Mouse (Mus musculus) kidney, adult 2 months (tissue): ENCODE data around the gene Galntl6. TPM values are rescaled to one million over a fixed set of nuclear protein-coding genes. Genes with fewer than 3 reads are reported as not detected.

Experiments used
- DNase-seq: peaks from one replicate; pipeline ENCODE4 v3.0.0; 2021
- H3K27ac ChIP-seq: fragments of 200-500 bp; 2 replicates; pipeline ENCODE4 v1.5.1; 2012; ENCODE audit warnings: low read depth, low read length, control low read depth, inconsistent platforms; ENCODE audit not compliant: insufficient read depth
- H3K27me3 ChIP-seq: fragments of 200-500 bp; replicated peaks from 2 replicates; pipeline ENCODE4 v1.6.1; 2012; ENCODE audit warnings: mild to moderate bottlenecking, moderate library complexity, low read length, inconsistent platforms; ENCODE audit not compliant: control insufficient read depth, insufficient read depth
- H3K36me3 ChIP-seq: fragments of 200-500 bp; 2 replicates; pipeline ENCODE4 v1.6.1; 2012; ENCODE audit warnings: mild to moderate bottlenecking, moderate library complexity, low read length, inconsistent platforms; ENCODE audit not compliant: control insufficient read depth, insufficient read depth
- H3K4me1 ChIP-seq: fragments of 200-500 bp; 2 replicates; pipeline ENCODE4 v1.6.1; 2011; ENCODE audit warnings: low read length; ENCODE audit not compliant: control insufficient read depth, insufficient read depth
- H3K4me3 ChIP-seq: fragments of 200-500 bp; 2 replicates; pipeline ENCODE4 v1.5.1; 2011; ENCODE audit warnings: mild to moderate bottlenecking, low read depth, low read length, control low read depth; ENCODE audit not compliant: insufficient read depth
- CTCF ChIP-seq: fragments of 200-500 bp; conservative IDR thresholded peaks from 2 replicates; pipeline ENCODE4 v1.5.1; 2011; ENCODE audit warnings: low read depth, mild to moderate bottlenecking, control low read depth, low read length, moderate library complexity, mixed read lengths; ENCODE audit not compliant: insufficient read depth, insufficient read length
- POLR2A ChIP-seq: fragments of 200-500 bp; IDR thresholded peaks from one replicate; pipeline ENCODE4 v1.6.1; 2011; ENCODE audit warnings: low read depth, low read length, control low read depth
- WGBS: fragments of 180-500 bp; shearing (Covaris S2); methylation state at CpG from one replicate; pipeline ENCODE4 v1.1.7; 2018; 5-methylcytosine and 5-hydroxymethylcytosine counted together
- polyA plus RNA-seq: library from polyadenylated mRNA; depleted of rRNA; stranded (reverse); fragments of >200 nt; gene quantifications from 2 replicates; pipeline ENCODE4 v1.2.3, GENCODE M21; 2012; rRNA removed

Gene Galntl6
- polyA plus RNA-seq: not detected in 2 replicates

DNA sequence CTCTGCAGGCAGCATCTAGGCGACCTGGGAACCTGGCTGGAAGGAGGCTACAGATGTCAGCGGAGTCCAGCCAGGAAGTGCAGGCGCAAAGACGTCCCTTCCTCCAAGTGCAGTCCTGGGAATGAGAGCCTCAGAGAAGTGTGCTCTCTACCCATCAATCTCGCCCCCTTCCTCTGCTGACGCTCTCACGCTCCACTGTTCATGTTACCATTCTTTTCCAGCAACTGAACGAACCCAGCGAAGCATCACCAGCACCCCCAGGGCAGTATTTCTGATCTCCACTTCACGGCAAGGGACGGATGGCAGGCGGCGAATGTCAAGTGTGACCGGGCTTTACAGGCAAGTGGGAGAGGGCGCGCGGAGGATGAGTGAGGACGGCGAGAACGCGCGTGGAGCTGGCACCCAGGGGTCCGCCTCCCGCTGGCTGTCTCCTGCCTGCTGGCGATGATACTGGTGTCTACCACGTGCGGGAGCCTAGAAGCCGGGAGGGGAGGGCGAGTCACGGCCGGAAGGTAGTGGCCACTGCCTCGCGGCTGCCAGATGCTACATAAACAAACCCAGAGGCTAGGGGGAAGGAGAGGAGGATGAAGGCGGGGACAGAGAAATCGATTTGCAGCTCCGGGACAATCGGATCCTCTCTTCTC, at the start of gene Galntl6:
Gene Galntl6 (minus strand): TSS at position 445 of the 644 bp plus-strand sequence.
- no peak for DNase-seq
- Histone ChIP-seq H3K27me3 (no peaks in the 10 kb centered on the region; the same call in 1 of the 2 replicates), H3K27ac (no peak within 1 kb of the TSS), H3K4me1 (no peaks in the 10 kb centered on the region), H3K36me3 (no peaks in the 10 kb centered on the region), H3K4me3 (peak within 1 kb of the TSS; percentile 12; the same call in 1 of the 2 replicates)
- WGBS: 1% methylated on average over 37 of the region's 37 CpGs
- TF ChIP-seq CTCF (no peak), POLR2A (no peak)

DNA sequence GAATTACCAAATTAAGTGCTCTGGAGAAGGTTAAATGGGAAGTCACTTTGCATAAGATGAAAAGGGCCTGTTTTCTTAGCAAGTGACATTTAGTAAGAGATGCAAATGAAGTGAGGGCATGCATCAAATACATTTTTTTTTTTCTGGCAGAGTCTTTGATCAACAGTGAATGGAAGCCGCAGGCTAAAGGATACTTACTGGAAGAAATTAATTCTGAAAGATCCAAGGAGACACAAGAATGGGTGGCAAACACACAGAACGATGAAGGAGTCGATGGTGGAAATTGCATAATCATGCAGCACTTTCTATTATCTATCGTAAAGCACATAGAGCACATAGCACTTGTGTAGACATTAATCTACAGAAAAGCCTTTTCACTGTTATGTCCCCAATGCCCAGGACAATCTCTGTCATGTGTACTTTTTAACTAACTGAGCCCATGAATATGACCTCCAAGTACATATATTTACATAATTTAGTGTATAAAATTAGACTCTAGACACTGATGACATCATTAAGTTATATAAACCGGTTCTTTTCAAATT, 44.8 kb upstream of the Galntl6 start:
- no peak for DNase-seq
- WGBS: 83% methylated on average over 5 of the region's 5 CpGs
- H3K4me1 ChIP-seq: no peaks in the 10 kb centered on the region
- H3K4me3 ChIP-seq: no peak overlapping the region
- H3K36me3 ChIP-seq: no peaks in the 10 kb centered on the region
- no peak overlapping the region for H3K27ac ChIP-seq
- H3K27me3 ChIP-seq: no peaks in the 10 kb centered on the region
- TF ChIP-seq CTCF (no peak), POLR2A (no peak)

DNA sequence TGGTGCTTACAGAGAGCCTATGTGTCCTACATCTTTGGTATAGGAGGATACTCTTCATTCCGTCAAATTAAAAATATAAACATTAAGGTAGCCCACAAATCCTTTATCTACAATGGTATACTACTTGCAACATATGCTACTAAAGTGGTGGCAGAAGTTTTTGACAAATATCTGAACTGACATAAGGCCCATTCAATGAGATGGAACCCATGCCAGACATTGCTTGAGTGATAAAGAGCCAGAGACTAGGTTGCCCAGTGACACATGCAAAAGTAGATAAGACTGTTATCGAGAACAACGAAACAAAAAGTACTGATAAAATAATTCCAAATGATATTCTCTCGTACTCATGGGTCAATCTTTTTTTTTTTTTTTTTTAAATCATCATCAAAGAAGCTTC, 31.3 kb upstream of the Galntl6 start:
- H3K4me1 ChIP-seq: no peaks in the 10 kb centered on the region
- no peak overlapping the region for H3K27ac ChIP-seq
- no peaks in the 10 kb centered on the region for H3K27me3 ChIP-seq
- TF ChIP-seq POLR2A: no peak
- no peak for TF ChIP-seq CTCF
- 89% methylated on average over 4 of the region's 4 CpGs for WGBS
- H3K36me3 ChIP-seq: no peaks in the 10 kb centered on the region
- no peak for DNase-seq
- H3K4me3 ChIP-seq: no peak overlapping the region

DNA sequence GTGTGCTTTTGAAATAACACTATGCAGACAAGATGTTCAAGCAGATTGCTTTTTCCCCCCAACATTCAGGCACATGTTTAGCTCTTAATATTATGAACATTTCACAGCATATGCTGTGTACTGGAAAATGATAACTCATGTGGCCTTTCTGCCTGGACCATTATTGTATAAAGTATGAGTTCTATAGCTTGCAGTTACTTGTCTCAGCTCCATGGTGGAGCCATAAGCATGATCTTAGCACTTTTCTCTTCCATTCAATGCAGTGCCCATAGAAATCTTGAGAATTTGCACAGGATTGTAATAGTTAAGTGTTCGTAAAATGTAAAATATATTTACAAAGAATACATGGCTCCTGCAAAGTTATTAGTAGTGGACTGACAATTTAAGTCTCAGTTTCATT, 18.6 kb upstream of the Galntl6 start:
- no peak for DNase-seq
- Histone ChIP-seq H3K27ac (no peak overlapping the region), H3K4me3 (no peak overlapping the region), H3K4me1 (no peaks in the 10 kb centered on the region), H3K27me3 (no peaks in the 10 kb centered on the region), H3K36me3 (no peaks in the 10 kb centered on the region)
- WGBS: 65% methylated on average over 1 of the region's 1 CpGs
- TF ChIP-seq POLR2A (no peak), CTCF (no peak)

DNA sequence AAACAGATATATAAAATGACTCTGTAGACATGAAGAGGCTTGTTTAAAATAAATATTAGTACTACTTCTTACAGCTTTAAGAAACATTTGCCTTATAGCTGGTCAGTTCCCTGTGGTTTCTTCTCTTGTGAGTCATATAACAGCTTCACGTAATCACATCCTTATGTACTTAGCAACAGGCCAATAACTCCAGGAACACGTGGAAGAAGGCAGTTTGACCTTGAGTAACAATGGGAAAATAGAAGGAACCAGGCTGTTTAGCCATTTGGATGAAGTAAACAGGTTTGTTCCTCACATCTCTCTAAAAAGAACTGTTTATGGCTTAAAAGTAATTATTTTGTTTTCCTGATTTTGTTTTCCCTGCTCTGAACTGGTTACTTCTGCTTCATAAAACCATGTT, 2.7 kb upstream of the Galntl6 start:
- no peak for TF ChIP-seq CTCF
- TF ChIP-seq POLR2A: no peak
- Histone ChIP-seq H3K27ac (no peak overlapping the region), H3K4me1 (no peaks in the 10 kb centered on the region), H3K36me3 (no peaks in the 10 kb centered on the region), H3K4me3 (no peak overlapping the region), H3K27me3 (no peaks in the 10 kb centered on the region; the same call in 1 of the 2 replicates)
- 37% methylated on average over 2 of the region's 2 CpGs for WGBS
- no peak for DNase-seq

DNA sequence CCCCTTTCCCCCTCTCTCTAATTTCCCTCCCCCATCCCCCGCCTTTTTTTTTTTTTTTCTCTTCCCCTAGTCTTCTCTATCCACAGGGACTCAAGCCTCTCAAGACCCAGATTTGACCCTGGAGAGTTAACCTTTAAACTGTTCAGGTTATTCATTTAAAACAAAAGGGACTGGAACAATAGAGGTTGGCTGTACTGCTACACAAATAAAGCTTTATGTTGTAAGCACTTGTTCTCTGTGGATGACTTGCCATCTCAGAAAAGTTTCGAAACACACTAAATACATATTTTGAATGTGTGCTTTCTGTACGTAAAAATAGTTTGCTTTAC, 1.2 kb upstream of the Galntl6 start:
- Histone ChIP-seq H3K4me3 (no peak overlapping the region), H3K4me1 (no peaks in the 10 kb centered on the region), H3K27ac (no peak overlapping the region), H3K36me3 (no peaks in the 10 kb centered on the region), H3K27me3 (no peaks in the 10 kb centered on the region; the same call in 1 of the 2 replicates)
- TF ChIP-seq CTCF: no peak
- no peak for TF ChIP-seq POLR2A
- DNase-seq: no peak
- WGBS: 48% methylated on average over 3 of the region's 3 CpGs

DNA sequence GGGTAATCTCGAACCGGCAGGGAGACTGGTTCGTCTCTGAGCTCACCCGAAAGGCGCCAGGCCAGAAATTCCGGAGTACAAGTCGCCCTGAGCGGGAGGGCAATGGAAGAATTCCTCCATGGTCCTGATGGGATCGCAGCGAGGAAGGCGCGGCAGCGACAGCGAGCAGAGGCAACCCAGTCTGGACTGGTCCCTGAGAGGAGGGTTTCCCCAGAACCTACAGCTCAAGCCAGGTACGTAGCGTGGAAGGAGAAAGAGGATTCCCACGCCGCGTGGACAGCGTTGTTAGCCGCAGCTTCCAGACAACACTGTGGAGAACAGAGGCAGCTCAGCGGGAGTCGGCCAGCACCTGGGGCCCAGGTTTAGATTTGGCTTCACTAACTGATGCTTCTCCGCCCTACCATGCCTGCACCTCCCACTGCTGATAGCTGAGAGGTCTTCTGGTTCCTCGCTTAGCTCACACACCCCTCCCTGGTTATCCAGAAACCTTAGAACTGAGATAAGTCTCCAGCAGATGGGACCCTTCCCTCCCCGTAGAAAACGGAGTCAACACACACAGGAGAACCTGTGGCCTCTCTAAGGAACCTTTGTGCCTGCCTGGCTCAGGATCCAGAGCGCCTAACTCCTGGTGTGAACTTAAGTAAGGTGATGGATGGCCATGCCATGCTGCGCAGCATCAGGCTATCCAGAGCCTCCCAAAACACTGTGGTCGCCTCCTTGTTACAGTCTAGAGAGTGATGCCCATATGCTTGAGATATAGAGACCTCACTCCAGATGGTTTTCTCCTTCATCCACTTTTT, 600 bp upstream of the Galntl6 start:
- Histone ChIP-seq H3K27me3 (no peaks in the 10 kb centered on the region; the same call in 1 of the 2 replicates), H3K4me3 (peak overlapping the region; percentile 12; the same call in 1 of the 2 replicates), H3K27ac (no peak overlapping the region), H3K36me3 (no peaks in the 10 kb centered on the region), H3K4me1 (no peaks in the 10 kb centered on the region)
- TF ChIP-seq CTCF (no peak), POLR2A (no peak)
- DNase-seq: no peak
- WGBS: 5% methylated on average over 30 of the region's 30 CpGs
